Mouse (Mus musculus) kidney, postnatal 0 days (tissue): ENCODE results near the gene Adprhl1. TPM values are rescaled to one million over a fixed set of nuclear protein-coding genes. Genes with fewer than 3 reads are reported as not detected.

ENCODE experiments used
- ATAC-seq: fragments of 200-750 bp; cut with Nextera tagmentation; replicated peaks from 2 replicates; pipeline ENCODE4 v1.8.0; 2017; ENCODE audit warnings: low read depth, moderate number of reproducible peaks, moderate TSS enrichment, moderate library complexity; ENCODE audit not compliant: low FRiP score
- DNase-seq: peaks from one replicate; pipeline ENCODE4 v3.0.0-alpha.2; 2016; ENCODE audit warnings: low spot score
- H3K27ac ChIP-seq: fragments of 300-500 bp; sonication (generic); 2 replicates; pipeline ENCODE4 v1.5.1; 2014; ENCODE audit warnings: mild to moderate bottlenecking
- H3K27me3 ChIP-seq: fragments of 300-500 bp; sonication (generic); 2 replicates; pipeline ENCODE4 v1.6.1; 2014; ENCODE audit warnings: low read length, mixed read lengths; ENCODE audit not compliant: insufficient read depth
- H3K36me3 ChIP-seq: fragments of 300-500 bp; sonication (generic); 2 replicates; pipeline ENCODE4 v1.6.1; 2014; ENCODE audit warnings: low read length, mixed read lengths; ENCODE audit not compliant: insufficient read depth
- H3K4me1 ChIP-seq: fragments of 300-500 bp; sonication (generic); replicated peaks from 2 replicates; pipeline ENCODE4 v1.6.1; 2014; ENCODE audit warnings: antibody characterized with exemption, low read length, mixed read lengths; ENCODE audit not compliant: insufficient read depth
- H3K4me2 ChIP-seq: fragments of 300-500 bp; sonication (generic); 2 replicates; pipeline ENCODE4 v1.6.1; 2014; ENCODE audit warnings: mild to moderate bottlenecking, low read length, moderate library complexity, mixed read lengths
- H3K4me3 ChIP-seq: fragments of 300-500 bp; sonication (generic); replicated peaks from 2 replicates; pipeline ENCODE4 v1.5.1; 2014; ENCODE audit warnings: low read depth, low read length
- H3K9ac ChIP-seq: fragments of 300-500 bp; sonication (generic); 2 replicates; pipeline ENCODE4 v1.6.1; 2014; ENCODE audit warnings: low read depth, low read length
- H3K9me3 ChIP-seq: fragments of 300-500 bp; sonication (generic); replicated peaks from 2 replicates; pipeline ENCODE4 v1.6.1; 2016; ENCODE audit warnings: low read length, inconsistent platforms, mixed read lengths
- CTCF ChIP-seq: IDR thresholded peaks from 2 replicates; pipeline ENCODE4 v1.5.1; 2016; ENCODE audit warnings: antibody characterized with exemption, low read depth, mild to moderate bottlenecking, moderate library complexity
- WGBS: fragments of 180-500 bp; shearing (Covaris S2); extraction: QIAGEN DNeasy Blood & Tissue Kit; methylation state at CpG from one replicate; pipeline ENCODE4 v1.1.7; 2014; 5-methylcytosine and 5-hydroxymethylcytosine counted together
- microRNA counts: library from miRNA; unstranded; fragments of <30 nt; microRNA quantifications from one replicate; lab custom pipeline; 2015
- microRNA-seq: library from miRNA; unstranded; fragments of <30 nt; microRNA quantifications from one replicate; pipeline ENCODE4, GENCODE M21; 2016
- polyA plus RNA-seq: library from polyadenylated mRNA; unstranded; fragments of >200 nt; fragmentation: Nextera tagmentation; extraction: Ambion mirVana; gene quantifications from 2 replicates; pipeline ENCODE4 v1.2.1, GENCODE M21; 2015

The Adprhl1 gene
- polyA plus RNA-seq, 1 experiment from 2014 or later, result not detected

DNA sequence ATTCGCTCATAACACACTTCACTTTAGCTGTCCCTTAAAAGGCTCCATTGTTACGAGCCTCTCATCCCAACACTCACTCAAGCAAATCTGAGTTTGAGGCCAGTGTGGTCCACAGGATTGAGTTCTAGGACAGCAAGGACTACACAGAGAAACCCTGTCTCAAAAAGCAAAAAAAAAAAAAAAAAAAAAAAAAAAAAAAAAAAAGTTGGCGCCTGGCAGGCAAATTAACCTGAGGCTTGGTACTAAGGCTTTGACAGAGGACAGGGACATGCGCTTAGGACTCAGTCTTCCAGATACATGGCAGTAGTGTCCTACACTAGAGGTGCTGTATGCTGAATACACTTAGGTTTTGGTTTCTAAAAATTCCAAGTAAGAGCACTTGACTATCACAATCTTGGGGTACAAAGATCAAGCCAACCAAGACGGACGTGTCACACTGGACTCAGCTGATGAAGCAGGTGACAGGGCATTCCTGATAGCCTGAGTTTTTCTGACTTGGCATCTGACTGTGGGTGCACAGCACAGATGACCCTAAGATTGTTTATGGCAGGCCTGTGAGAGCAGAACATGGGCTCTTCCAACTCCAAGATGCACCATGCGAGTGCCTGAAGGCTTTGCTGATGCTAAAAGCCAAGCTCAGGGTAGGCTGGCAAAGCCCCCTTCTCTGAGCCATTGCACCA lies 76.6 kb downstream of the Adprhl1 start:
- DNase-seq, result no peak
- Histone ChIP-seq H3K36me3 (peaks cover 40% of the 10 kb centered on the region), H3K4me2 (no peak overlapping the region), H3K27ac (no peak overlapping the region), H3K4me3 (no peak overlapping the region), H3K9ac (no peak overlapping the region), H3K4me1 (no peaks in the 10 kb centered on the region), H3K9me3 (no peaks in the 10 kb centered on the region), H3K27me3 (no peaks in the 10 kb centered on the region)
- ATAC-seq, result no peak
- TF ChIP-seq CTCF, result no peak
- WGBS, result 90% methylated on average over 7 of the region's 7 CpGs

DNA sequence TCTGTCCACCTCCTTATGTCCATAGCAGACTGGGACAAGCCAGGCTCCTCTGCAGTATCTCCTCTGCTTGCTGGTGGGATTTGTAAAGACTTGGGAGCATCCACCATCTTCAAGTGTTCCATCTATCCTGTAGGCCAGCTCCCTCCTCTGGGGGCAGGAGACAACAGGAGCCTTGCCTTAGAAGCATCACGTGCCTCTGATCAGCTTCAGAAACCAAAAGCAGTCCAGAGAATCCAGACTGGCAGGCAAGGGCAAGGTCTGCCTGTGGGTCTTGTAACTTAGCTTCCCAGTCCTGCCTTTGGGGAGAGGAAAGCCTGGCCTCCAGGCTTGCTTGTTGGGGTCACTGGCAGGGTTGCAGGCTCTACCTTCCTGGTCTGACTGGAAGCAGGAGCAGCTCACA lies 78.3 kb downstream of the Adprhl1 start:
- peaks cover 55% of the 10 kb centered on the region for H3K36me3 ChIP-seq
- WGBS, result 94% methylated on average over 1 of the region's 1 CpGs

GRCm38 (mm10) chr8:13174811-13175210 lies 79.2 kb downstream of the Adprhl1 start:
- Histone ChIP-seq H3K27ac (no peak overlapping the region), H3K27me3 (no peaks in the 10 kb centered on the region), H3K9ac (no peak overlapping the region), H3K36me3 (peaks cover 60% of the 10 kb centered on the region), H3K4me3 (no peak overlapping the region), H3K4me2 (no peak overlapping the region), H3K9me3 (no peaks in the 10 kb centered on the region), H3K4me1 (no peaks in the 10 kb centered on the region)
- WGBS, result 78% methylated on average over 4 of the region's 4 CpGs
- TF ChIP-seq CTCF, result no peak
- DNase-seq (no peak), ATAC-seq (no peak)

More for the DNA sequence above, 78.3 kb downstream of the Adprhl1 start:
- DNase-seq (no peak), ATAC-seq (no peak)
- H3K4me3 ChIP-seq, result no peak overlapping the region
- no peak for TF ChIP-seq CTCF
- H3K4me2 ChIP-seq, result no peak overlapping the region
- H3K9me3 ChIP-seq, result no peaks in the 10 kb centered on the region
- no peak overlapping the region for H3K9ac ChIP-seq
- H3K4me1 ChIP-seq, result no peaks in the 10 kb centered on the region
- no peak overlapping the region for H3K27ac ChIP-seq
- H3K27me3 ChIP-seq, result no peaks in the 10 kb centered on the region

GRCm38 (mm10) chr8:13174305-13174704 lies 79.7 kb downstream of the Adprhl1 start:
- H3K4me3 ChIP-seq, result no peak overlapping the region
- 82% methylated on average over 4 of the region's 4 CpGs for WGBS
- peaks cover 61% of the 10 kb centered on the region for H3K36me3 ChIP-seq
- no peak for ATAC-seq
- H3K27me3 ChIP-seq, result no peaks in the 10 kb centered on the region
- no peak for TF ChIP-seq CTCF
- H3K4me2 ChIP-seq, result no peak overlapping the region
- no peak for DNase-seq
- no peaks in the 10 kb centered on the region for H3K4me1 ChIP-seq
- H3K27ac ChIP-seq, result no peak overlapping the region
- H3K9ac ChIP-seq, result no peak overlapping the region
- no peaks in the 10 kb centered on the region for H3K9me3 ChIP-seq

MicroRNAs encoded within 50 kb of the gene (microRNA counts, 519-probe panel; counts per million panel counts)
- 330 counts per million, percentile 68 among the panel's probes with 10 or more counts for microRNA mmu-miR-1968 (lab: Ali Mortazavi, UCI)

Small RNA genes lying within 50 kb of the gene (microRNA-seq; reads per million reads assigned to microRNA genes)
- 13.6 reads per million, percentile 28 among the genes with 10 or more reads in this experiment for gene Mir1968

Other genes with a start within 250 kb of the Adprhl1 start
- 0.05 and 0.09 TPM in 2 replicates for gene F7, start 228.1 kb downstream of the Adprhl1 start, polyA plus RNA-seq
- gene F10, start 216.9 kb downstream of the Adprhl1 start, polyA plus RNA-seq, result 5.3 and 7.0 TPM in 2 replicates
- gene Proz, start 193.2 kb downstream of the Adprhl1 start, polyA plus RNA-seq, result 1.4 and 1.7 TPM in 2 replicates
- 26.4 and 27.9 TPM in 2 replicates for gene Pcid2, start 148.7 kb downstream of the Adprhl1 start, polyA plus RNA-seq
- gene Cul4a, start 148.5 kb downstream of the Adprhl1 start, polyA plus RNA-seq, result 80.4 and 85.0 TPM in 2 replicates
- gene Lamp1, start 95.0 kb downstream of the Adprhl1 start, polyA plus RNA-seq, result 447 and 473 TPM in 2 replicates
- gene Grtp1, start 53.5 kb downstream of the Adprhl1 start, polyA plus RNA-seq, result 25.6 and 26.8 TPM in 2 replicates
- 17.3 and 19.0 TPM in 2 replicates for gene Dcun1d2, start 34.0 kb upstream of the Adprhl1 start, polyA plus RNA-seq
- 31.3 and 33.2 TPM in 2 replicates for gene Tmco3, start 34.0 kb upstream of the Adprhl1 start, polyA plus RNA-seq
- gene Tfdp1, start 84.6 kb upstream of the Adprhl1 start, polyA plus RNA-seq, result 107 and 127 TPM in 2 replicates
- gene Atp4b, start 142.7 kb upstream of the Adprhl1 start, polyA plus RNA-seq, result 0.08 TPM in 1 of 2 replicates, not detected in the other
- gene Grk1, start 150.9 kb upstream of the Adprhl1 start, polyA plus RNA-seq, result 0.01 TPM in 1 of 2 replicates, not detected in the other
- 1.1 and 1.5 TPM in 2 replicates for gene Tmem255b, start 181.0 kb upstream of the Adprhl1 start, polyA plus RNA-seq
- 153 and 166 TPM in 2 replicates for gene Gas6, start 240.3 kb upstream of the Adprhl1 start, polyA plus RNA-seq